Mouse (Mus musculus) stomach, embryonic 16.5 days (tissue): Measurements from ENCODE around the gene Ccna1. TPM values are rescaled to one million over a fixed set of nuclear protein-coding genes. Genes with fewer than 3 reads are reported as not detected.

Experiments
- ATAC-seq: fragments of 200-750 bp; cut with Nextera tagmentation; 2 replicates; pipeline ENCODE4 v1.8.0; 2017; ENCODE audit warnings: moderate number of reproducible peaks, moderate TSS enrichment; ENCODE audit not compliant: insufficient read depth, low FRiP score
- H3K27ac ChIP-seq: fragments of 300-500 bp; sonication (generic); 2 replicates; pipeline ENCODE4 v1.5.1; 2014; ENCODE audit warnings: low read length
- H3K27me3 ChIP-seq: fragments of 300-500 bp; sonication (generic); 2 replicates; pipeline ENCODE4 v1.6.1; 2014; ENCODE audit warnings: low read length, control low read depth, mixed read lengths; ENCODE audit not compliant: control insufficient read depth, insufficient read depth
- H3K36me3 ChIP-seq: fragments of 300-500 bp; sonication (generic); 2 replicates; pipeline ENCODE4 v1.6.1; 2014; ENCODE audit warnings: low read length; ENCODE audit not compliant: control insufficient read depth, insufficient read depth
- H3K4me1 ChIP-seq: fragments of 300-500 bp; sonication (generic); 2 replicates; pipeline ENCODE4 v1.6.1; 2014; ENCODE audit warnings: low read length, control low read depth, mixed read lengths; ENCODE audit not compliant: control insufficient read depth, insufficient read depth
- H3K4me2 ChIP-seq: fragments of 300-500 bp; sonication (generic); 2 replicates; pipeline ENCODE4 v1.6.1; 2014; ENCODE audit warnings: low read depth, low read length, mixed read lengths
- H3K4me3 ChIP-seq: fragments of 300-500 bp; sonication (generic); replicated peaks from 2 replicates; pipeline ENCODE4 v1.5.1; 2014; ENCODE audit warnings: mild to moderate bottlenecking, low read length
- H3K9ac ChIP-seq: fragments of 300-500 bp; sonication (generic); 2 replicates; pipeline ENCODE4 v1.6.1; 2014; ENCODE audit warnings: low read length
- H3K9me3 ChIP-seq: fragments of 300-500 bp; sonication (generic); replicated peaks from 2 replicates; pipeline ENCODE4 v1.6.1; 2016; ENCODE audit warnings: low read length, control low read depth; ENCODE audit not compliant: control insufficient read depth
- WGBS: fragments of 180-500 bp; shearing (Covaris S2); extraction: QIAGEN DNeasy Blood & Tissue Kit; methylation state at CpG from one replicate; pipeline ENCODE4 v1.1.7; 2014; 5-methylcytosine and 5-hydroxymethylcytosine counted together
- polyA plus RNA-seq: library from polyadenylated mRNA; unstranded; fragments of >200 nt; fragmentation: Nextera tagmentation; extraction: Ambion mirVana; gene quantifications from 2 replicates; pipeline ENCODE4 v1.2.1, GENCODE M21; 2015

The Ccna1 gene
- polyA plus RNA-seq, 1 experiment from 2014 or later, result 1.8 TPM

GRCm38 (mm10) chr3:55074576-55075293 lies 19.4 kb upstream of the Ccna1 start:
- ATAC-seq, result no peak
- WGBS, result 80% methylated on average over 6 of the region's 6 CpGs
- no peak overlapping the region for H3K27ac ChIP-seq
- H3K4me2 ChIP-seq, result no peak overlapping the region
- no peak overlapping the region for H3K4me3 ChIP-seq
- no peaks in the 10 kb centered on the region for H3K4me1 ChIP-seq
- no peaks in the 10 kb centered on the region for H3K27me3 ChIP-seq
- no peaks in the 10 kb centered on the region for H3K9me3 ChIP-seq
- no peak overlapping the region for H3K9ac ChIP-seq
- H3K36me3 ChIP-seq, result no peaks in the 10 kb centered on the region

DNA sequence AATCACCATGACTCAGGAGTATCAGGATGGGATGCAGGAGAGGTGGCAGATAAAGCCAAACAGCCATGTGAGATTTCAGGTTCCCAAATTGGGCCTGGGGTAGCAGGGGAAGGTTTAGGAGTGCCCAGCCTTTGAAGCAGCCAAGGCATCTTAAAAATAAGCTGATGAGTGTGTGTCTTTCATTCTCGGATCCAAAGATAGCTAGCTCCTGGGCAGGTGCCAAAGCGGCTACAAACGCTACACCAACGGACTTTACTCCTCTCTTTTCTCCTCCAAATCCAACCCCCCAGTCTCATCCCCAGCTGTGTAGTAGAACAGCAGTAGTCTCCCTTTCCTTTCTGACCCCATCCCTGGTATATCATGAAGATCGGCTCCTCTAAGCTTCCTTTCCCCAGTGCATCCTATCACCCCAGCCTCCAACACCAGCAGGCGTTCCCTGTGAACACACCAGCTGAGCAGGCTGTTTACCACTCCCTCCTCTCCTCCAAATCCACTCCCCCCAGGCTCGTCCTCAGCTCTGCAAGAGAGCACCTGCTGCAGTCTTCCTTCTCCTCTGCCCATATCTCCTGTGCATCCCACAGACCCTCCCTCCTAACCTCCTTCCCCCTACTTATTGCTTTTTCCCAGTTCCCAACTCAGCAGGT lies 12.6 kb upstream of the Ccna1 start:
- H3K36me3 ChIP-seq, result no peaks in the 10 kb centered on the region
- H3K27ac ChIP-seq, result no peak overlapping the region
- 25% methylated on average over 7 of the region's 7 CpGs for WGBS
- no peaks in the 10 kb centered on the region for H3K9me3 ChIP-seq
- H3K4me3 ChIP-seq, result no peak overlapping the region
- no peak overlapping the region for H3K4me2 ChIP-seq
- no peaks in the 10 kb centered on the region for H3K4me1 ChIP-seq
- ATAC-seq, result no peak
- no peak overlapping the region for H3K9ac ChIP-seq
- peaks cover 6% of the 10 kb centered on the region for H3K27me3 ChIP-seq

GRCm38 (mm10) chr3:55066666-55067023 lies 11.3 kb upstream of the Ccna1 start:
- no peak overlapping the region for H3K27ac ChIP-seq
- peaks cover 6% of the 10 kb centered on the region for H3K27me3 ChIP-seq
- no peak overlapping the region for H3K9ac ChIP-seq
- no peaks in the 10 kb centered on the region for H3K9me3 ChIP-seq
- H3K36me3 ChIP-seq, result no peaks in the 10 kb centered on the region
- H3K4me3 ChIP-seq, result no peak overlapping the region
- WGBS, result 35% methylated on average over 12 of the region's 12 CpGs
- no peaks in the 10 kb centered on the region for H3K4me1 ChIP-seq
- no peak for ATAC-seq
- H3K4me2 ChIP-seq, result no peak overlapping the region

DNA sequence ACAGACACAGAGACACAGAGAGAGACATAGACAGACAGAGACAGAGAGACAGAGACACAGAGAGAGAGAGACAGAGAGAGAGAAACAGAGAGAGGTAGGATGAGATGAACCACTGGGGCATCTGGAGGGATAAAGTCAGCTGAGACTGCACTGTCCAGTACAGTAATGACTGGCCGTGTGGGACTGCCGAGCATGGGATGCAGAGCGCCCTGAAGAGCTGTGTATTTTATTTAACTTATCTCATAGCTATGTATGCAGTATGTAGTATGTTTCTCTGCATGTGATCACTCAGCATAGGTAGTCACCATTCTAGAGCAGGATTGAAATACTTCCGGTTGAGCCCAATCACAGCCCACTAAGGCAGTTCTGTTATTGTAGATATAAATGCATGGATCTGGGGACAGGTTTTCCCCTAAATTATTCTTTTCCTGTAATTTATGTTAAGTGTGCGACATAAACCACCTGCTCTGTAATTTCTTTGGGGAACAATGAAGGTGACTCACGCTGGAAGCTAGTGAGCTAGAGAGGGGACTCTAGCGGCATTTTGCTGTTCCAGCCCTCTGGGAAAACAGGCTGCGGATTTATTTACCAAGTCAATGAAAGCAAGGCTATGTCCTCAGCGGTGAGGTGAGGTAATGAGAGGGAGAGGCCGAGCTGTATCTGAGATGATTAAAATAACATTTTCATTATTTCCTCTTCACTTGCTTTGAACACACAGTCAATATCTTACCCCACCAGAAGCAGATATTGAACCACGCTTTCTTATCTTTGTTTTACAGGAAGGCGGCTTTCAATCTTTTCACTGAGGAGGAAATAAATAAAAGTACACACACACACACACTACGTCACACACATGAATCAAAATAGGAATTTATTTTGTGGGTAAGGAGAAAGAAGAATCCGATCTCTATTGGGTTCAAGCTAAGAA lies 10.7 kb upstream of the Ccna1 start:
- H3K4me3 ChIP-seq, result no peak overlapping the region
- no peaks in the 10 kb centered on the region for H3K4me1 ChIP-seq
- no peak overlapping the region for H3K27ac ChIP-seq
- H3K27me3 ChIP-seq, result peaks cover 6% of the 10 kb centered on the region
- 41% methylated on average over 14 of the region's 14 CpGs for WGBS
- H3K36me3 ChIP-seq, result no peaks in the 10 kb centered on the region
- H3K9me3 ChIP-seq, result no peaks in the 10 kb centered on the region
- peak; percentile 56; the same call in 1 of the 2 replicates for ATAC-seq
- no peak overlapping the region for H3K4me2 ChIP-seq
- H3K9ac ChIP-seq, result no peak overlapping the region

GRCm38 (mm10) chr3:55064396-55064795 lies 9.1 kb upstream of the Ccna1 start:
- Histone ChIP-seq H3K27me3 (peaks cover 6% of the 10 kb centered on the region), H3K27ac (no peak overlapping the region), H3K36me3 (no peaks in the 10 kb centered on the region), H3K4me3 (no peak overlapping the region), H3K9me3 (no peaks in the 10 kb centered on the region), H3K4me2 (no peak overlapping the region), H3K4me1 (no peaks in the 10 kb centered on the region), H3K9ac (no peak overlapping the region)
- 13% methylated on average over 2 of the region's 2 CpGs for WGBS
- 0 out of 2 replicates have a peak, but pooled peaks have one; percentile 29 for ATAC-seq

- H3K9ac ChIP-seq, result no peak overlapping the region
- H3K27ac ChIP-seq, result no peak overlapping the region
- no peak for ATAC-seq
- no peak overlapping the region for H3K4me2 ChIP-seq
- no peaks in the 10 kb centered on the region for H3K9me3 ChIP-seq
- WGBS, result 74% methylated on average over 9 of the region's 9 CpGs
- peaks cover 3% of the 10 kb centered on the region for H3K27me3 ChIP-seq
- H3K4me1 ChIP-seq, result no peaks in the 10 kb centered on the region
- H3K36me3 ChIP-seq, result no peaks in the 10 kb centered on the region
- H3K4me3 ChIP-seq, result no peak overlapping the region
These were observed 7.4 kb upstream of the Ccna1 start for GRCm38 (mm10) chr3:55062653-55063052.

GRCm38 (mm10) chr3:55056376-55056775 lies 1.1 kb upstream of the Ccna1 start:
- H3K9ac ChIP-seq, result no peak overlapping the region
- ATAC-seq, result no peak
- H3K27ac ChIP-seq, result no peak overlapping the region
- no peaks in the 10 kb centered on the region for H3K9me3 ChIP-seq
- H3K4me2 ChIP-seq, result no peak overlapping the region
- 61% methylated on average over 8 of the region's 8 CpGs for WGBS
- no peaks in the 10 kb centered on the region for H3K36me3 ChIP-seq
- peaks cover 10% of the 10 kb centered on the region; the same call in 1 of the 2 replicates for H3K4me1 ChIP-seq
- no peak overlapping the region for H3K4me3 ChIP-seq
- peaks cover 12% of the 10 kb centered on the region for H3K27me3 ChIP-seq

- Histone ChIP-seq H3K27me3 (peaks cover 12% of the 10 kb centered on the region), H3K4me1 (peaks cover 10% of the 10 kb centered on the region; the same call in 1 of the 2 replicates), H3K4me2 (peak overlapping the region; percentile 99), H3K27ac (no peak overlapping the region), H3K9me3 (no peaks in the 10 kb centered on the region), H3K4me3 (peak overlapping the region; percentile 64), H3K9ac (peak overlapping the region; percentile 67), H3K36me3 (no peaks in the 10 kb centered on the region)
- WGBS, result 9% methylated on average over 11 of the region's 11 CpGs
- no peak for ATAC-seq
These were observed 433 bp upstream of the Ccna1 start for GRCm38 (mm10) chr3:55055747-55056120.

DNA sequence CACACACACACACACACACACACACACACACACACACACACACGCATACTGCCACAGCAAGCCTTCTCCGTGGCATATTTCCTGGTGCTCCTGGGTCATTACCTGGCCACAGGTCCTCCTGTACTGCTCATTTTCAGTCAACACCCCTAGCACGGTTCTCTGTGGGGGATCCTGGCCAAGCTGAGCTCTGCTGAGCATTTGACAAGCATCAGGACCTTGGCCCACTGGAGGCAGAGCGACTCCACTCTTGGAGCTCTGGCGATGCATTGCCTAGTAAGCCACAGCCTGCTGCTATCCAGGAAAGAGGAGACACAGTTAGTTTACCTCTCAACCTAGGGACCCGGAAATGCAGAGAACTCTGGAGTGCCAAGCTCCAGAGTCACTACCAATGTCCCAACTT lies 1.1 kb downstream of the Ccna1 start:
- no peak for ATAC-seq
- Histone ChIP-seq H3K9me3 (no peaks in the 10 kb centered on the region), H3K27ac (no peak overlapping the region), H3K4me3 (no peak overlapping the region), H3K27me3 (peaks cover 12% of the 10 kb centered on the region), H3K9ac (peak overlapping the region; percentile 67; the same call in 1 of the 2 replicates), H3K4me1 (peaks cover 10% of the 10 kb centered on the region; the same call in 1 of the 2 replicates), H3K36me3 (no peaks in the 10 kb centered on the region), H3K4me2 (peak overlapping the region; percentile 99)
- 60% methylated on average over 6 of the region's 6 CpGs for WGBS
